Mouse (Mus musculus): Measurements from ENCODE around the gene Lrp1.

Lrp1 gene

DNA sequence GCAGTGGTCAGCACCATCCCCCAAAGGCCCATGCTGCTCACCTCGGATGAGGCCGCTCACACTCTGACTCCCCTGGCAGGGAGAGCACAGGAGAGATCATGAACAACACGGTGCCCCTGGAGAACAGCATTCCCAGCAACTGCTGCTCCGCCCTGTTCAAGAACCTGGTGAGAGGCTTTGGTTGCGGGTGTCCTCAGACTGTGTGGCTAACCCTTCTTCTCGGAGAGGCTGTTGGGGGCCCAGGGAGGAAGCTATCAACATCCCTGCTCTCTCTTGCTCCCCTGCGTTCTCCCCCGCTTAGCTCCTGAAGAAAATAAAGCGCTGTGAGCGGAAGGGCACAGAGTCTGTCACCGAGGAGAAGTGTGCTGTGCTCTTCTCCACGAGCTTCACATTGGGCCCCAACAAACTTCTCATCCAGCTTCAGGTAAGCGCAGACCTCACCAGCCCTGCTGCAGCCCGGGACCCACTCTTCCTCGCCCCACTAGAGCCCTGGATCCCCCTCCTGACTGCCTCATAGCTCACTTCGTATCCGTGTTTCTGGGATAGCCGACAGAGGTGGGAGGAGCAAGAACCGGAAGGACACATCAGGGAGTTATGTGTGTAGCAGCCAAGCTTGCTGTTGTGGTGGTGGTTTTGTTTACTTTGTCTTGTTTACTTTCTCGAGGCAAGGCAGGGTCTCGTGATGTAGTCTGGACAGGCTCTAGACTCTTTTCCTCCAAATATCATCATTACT lies 32.1 kb upstream of the Lrp1 start:
- DNase-seq (ENCODE audit: extremely low spot score): no peak

DNA sequence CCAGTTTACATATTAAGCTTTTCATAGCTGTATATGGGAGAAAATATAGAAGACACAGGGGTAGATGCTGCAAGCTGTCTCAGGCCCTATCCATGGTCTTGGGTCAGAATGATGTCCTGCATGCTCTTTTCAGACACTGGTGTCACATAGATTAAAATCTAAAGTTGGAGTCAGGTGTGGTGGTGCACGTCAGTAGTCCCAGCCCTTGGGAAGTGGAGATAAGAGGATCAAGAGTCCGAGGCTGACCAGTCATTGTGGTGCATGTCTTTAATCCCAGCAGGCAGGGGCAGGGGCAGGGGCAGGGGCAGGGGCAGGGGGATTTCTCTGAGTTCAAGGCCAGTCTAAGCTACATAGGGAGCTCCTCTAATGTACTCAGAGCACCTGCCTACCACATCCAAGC lies 24.8 kb upstream of the Lrp1 start:
- DNase-seq (ENCODE audit: extremely low spot score): no peak

DNA sequence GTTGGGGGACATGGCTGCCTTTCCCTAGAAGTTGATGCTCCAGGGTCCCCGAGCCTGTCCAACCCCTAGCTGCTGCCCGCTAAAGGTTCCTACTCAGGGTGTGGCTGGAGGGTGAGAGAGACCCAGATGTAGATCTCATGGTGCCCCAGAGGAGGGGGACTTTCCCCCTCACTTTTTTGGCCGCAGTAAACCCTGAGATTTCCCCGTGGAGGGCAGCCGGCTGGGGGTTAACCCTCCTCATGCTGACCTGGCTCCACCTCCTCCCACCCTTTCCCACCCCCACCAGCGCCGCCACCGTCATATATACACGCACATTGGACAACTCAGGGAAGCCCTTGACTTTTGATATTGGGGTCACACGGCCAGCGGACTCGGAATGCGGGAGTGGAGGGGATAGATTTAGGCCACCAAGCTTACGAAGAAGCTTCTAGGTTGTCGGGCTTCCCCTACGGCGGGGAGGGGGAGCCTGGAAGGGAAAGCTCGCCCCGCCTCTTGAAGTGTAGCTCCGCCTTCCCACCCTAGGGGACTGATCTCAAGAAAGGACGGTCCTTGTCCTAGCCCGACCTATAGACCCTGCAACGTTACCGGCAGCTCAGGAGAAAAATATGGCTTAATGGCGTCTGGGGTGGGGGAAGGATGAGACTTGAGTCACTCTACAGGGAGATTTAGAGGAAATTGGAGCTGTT lies 22.7 kb upstream of the Lrp1 start:
- DNase-seq (ENCODE audit: extremely low spot score): peak; percentile 72

DNA sequence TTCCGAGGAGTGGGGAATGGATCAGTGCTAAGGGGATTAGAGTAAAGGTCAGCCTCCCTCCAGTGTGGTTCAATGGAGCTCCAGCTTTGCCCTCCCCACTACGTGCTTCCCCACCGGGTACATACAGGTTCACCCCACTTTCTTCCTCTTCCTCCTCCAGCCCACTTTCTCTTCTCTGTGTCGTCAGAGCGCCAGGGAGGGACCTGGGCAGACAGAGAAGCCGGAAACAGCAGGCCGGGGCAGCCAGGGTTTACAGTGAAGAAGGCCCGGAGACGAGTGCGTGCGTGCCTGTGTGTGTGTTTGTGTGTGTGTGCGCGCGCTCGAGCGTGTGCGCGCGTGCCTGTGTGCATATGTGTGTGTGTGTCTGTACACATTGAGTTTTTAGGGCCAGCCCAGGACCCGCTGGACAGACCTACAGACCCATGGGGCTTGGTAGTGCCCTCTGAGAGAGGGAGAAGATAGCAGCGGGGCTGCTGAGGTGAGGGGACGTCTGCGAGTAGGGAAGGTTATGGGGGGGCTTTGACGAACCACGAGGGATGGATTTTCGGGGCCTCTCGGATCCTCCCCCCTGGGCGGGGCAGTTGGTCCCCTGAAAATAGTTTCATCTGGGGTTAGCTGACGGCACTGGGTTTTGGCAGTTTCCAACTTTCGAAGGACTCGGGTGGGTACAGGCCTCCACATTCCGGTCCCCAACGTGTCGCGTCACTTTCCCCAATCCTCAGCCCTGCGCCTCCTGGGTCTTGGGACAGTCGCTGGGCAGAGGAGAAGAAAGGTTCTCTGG lies 22.0 kb upstream of the Lrp1 start, which contains the start of gene Stat6:
TSS of gene Stat6 (plus strand) at position 215 of the 781 bp plus-strand sequence.
- peak; percentile 66 for DNase-seq (ENCODE audit: extremely low spot score)

DNA sequence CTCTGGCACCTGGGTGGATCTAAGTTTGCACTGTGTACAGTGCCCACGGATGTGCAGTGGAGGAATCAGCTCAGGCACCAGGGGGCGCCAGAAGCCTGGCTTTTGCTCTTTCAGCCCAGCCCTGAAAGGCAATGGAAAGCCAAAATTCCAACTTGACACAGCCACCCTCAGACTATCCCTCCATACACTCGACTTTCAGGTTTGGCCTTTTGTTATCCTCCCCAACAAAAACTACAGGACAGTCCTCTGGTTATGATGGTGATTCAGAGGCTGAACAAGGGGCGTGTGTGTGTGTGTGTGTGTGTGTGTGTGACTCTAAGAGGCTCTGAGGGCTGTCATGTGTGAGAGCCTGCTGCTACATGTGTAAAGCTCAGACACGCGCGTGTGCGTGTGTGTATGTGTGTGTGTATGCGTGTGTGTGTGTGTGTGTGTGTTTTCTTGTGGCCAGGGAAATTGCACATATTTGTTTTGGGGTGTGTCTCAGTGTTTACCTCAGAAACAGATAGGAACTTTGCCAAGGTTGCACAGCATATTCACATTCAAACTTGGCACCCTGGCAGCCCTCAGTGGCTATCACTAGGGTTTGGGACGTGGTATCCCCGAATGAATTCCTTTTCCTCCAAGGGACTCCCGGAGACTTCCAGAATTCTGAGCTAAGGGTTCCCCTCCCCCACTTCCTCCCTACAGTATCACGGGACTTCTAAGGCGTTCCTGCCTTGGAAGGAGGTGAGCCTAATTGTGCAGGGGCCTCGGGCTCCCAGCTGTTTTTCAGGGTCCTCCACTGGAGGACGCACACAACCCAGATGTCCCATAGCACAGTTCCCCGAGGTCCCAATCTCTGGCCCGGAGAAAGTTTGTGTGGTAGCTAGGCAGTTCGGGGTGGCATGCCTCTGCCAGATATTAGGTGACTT lies 21.2 kb upstream of the Lrp1 start:
- peak; percentile 82 for DNase-seq (ENCODE audit: extremely low spot score)

DNA sequence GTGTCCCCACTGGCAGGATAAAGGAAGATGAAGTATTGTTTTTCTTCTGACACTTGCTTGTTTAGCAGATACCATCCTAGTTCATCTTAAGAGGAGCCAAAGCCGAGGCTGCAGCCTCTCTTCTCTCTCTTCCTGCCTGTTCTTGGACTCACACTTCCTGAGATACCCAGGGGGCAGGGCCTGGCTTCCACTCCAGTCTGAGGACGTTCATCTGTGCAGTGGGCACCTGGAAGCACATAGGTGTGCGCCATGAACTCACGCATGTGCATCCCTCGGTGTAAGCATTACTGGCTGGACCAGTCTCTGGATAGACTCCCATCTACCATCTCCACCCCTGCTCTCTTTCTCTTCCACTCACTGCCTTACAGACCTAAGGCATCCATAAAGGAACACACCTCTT lies 19.5 kb upstream of the Lrp1 start:
- no peak for DNase-seq (ENCODE audit: extremely low spot score)

- no peak for DNase-seq (ENCODE audit: extremely low spot score)
Measured at GRCm38 (mm10) chr10:127632668-127633271, 11.8 kb upstream of the Lrp1 start.

- DNase-seq (ENCODE audit: extremely low spot score): no peak
Measured at GRCm38 (mm10) chr10:127631261-127632214, 10.6 kb upstream of the Lrp1 start.

GRCm38 (mm10) chr10:127626433-127626832 lies 5.5 kb upstream of the Lrp1 start:
- no peak for DNase-seq (ENCODE audit: extremely low spot score)

DNA sequence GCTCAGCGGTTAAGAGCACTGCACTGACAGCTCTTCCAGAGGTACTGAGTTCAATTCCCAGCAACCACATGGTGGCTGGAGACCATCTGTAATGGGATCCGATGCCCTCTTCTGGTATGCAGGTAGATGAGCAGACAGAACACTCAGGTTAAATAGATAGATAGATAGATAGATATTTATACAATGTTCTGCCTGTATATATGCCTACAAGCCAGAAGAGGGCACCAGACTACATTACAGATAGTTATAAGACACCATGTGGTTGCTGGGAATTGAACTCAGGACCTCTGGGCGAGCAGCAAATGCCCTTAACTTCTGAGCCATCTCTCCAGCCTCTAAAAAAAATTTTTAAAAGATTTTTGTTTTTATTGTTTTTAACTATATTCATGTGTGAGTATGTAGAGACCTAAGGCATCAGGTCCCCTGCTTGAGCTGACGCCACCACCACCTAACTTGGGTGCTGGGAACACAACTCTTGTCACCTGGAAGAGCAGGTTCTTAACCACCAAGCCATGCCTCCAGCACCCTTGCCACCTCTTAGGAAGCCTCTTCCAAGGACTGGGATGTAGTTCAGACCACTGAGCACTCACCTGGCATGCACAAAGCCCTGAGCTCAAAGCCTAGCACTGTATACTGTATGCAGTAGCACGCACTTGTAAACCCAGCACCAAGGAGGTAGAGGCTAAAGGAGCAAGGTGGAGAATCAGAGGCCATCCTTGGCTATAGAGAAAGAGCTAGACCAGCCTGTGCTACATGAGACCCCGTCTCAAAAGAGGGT lies 2.7 kb upstream of the Lrp1 start:
- no peak for DNase-seq (ENCODE audit: extremely low spot score)

DNA sequence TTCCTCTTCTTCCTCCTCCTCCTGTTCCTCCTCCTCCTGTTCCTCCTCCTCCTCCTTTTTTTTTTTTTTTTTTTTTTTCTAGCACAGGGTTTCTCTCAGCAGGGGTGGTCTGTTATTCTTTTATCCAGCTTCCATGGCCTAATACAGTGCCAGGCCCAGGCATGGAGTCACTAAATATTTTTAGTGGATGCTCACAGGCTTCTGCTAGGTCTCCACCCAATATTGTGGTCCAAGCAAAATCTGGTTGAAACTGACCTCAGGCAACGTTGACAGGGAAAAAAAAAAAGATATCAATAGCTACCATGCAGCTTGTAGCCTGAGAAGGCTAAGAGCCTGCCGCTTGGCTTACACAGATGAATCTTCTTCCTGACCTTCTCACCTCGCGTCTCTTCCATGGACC lies 1.7 kb upstream of the Lrp1 start:
- no peak for DNase-seq (ENCODE audit: extremely low spot score)

- DNase-seq (ENCODE audit: extremely low spot score): no peak
Measured at GRCm38 (mm10) chr10:127622057-127622392, 1.1 kb upstream of the Lrp1 start.

GRCm38 (mm10) chr10:127621191-127622056 lies 476 bp upstream of the Lrp1 start:
- DNase-seq (ENCODE audit: extremely low spot score): peak; percentile 92

GRCm38 (mm10) chr10:127619941-127620405 lies 975 bp downstream of the Lrp1 start:
- DNase-seq (ENCODE audit: extremely low spot score): peak; percentile 63

DNA sequence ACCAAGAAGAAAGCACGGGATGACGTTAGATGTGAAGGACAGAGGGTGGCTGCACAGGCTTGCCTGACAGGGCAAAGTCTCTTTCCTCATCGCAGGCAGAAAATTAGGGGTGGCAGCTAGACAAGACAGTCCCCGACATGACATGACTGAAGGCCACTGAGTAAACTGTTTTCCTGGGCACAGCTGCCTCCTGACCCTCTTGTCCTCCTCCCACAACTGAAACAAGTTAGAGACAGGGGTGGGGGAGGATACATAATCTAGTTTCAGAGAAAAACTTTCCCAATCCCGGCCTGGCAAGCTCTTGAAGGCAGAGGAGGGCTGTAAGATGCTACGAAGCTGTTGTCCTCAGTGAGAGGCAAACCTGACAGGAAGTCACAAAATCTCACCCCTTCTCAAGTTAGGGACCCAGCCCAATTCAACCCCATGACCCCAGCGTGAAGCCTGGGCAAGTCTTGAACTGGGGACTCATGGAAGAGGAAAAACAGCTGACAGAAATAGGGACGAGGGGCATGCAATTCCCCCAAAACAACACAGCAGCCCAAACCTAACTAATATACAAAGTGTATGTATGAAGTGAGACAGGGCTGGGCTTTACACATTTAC lies 1.7 kb downstream of the Lrp1 start:
- no peak for DNase-seq (ENCODE audit: extremely low spot score)

DNA sequence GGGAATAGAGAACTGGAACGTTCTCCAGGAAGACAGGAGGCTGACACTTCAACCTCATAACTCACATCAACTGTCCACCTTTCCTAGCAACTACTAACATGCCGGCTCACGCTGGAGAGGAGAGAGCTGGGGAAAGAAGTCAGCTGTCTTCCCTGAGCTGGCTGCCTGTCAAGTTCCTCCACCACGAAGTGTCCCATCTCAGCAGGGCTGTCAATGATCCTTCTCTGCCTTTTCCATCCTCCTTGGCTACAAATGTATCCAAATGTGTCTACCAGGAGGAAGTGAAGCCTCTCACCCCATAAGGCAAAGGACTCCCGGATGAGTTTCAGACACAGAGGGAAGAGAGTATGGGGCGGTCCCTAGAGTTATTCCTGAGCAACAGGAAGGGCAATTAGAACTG lies 2.8 kb downstream of the Lrp1 start:
- DNase-seq (ENCODE audit: extremely low spot score): no peak

GRCm38 (mm10) chr10:127617294-127617693 lies 3.7 kb downstream of the Lrp1 start:
- DNase-seq (ENCODE audit: extremely low spot score): no peak

GRCm38 (mm10) chr10:127616261-127616679 lies 4.7 kb downstream of the Lrp1 start:
- peak; percentile 66 for DNase-seq (ENCODE audit: extremely low spot score)
